Mouse (Mus musculus): Measurements from ENCODE around the gene Zfp775. TPM values are rescaled to one million over a fixed set of nuclear protein-coding genes. Genes with fewer than 3 reads are reported as not detected.

The Zfp775 gene
- total RNA-seq, 4 experiments from 2014 or later, result 8.8 to 12.1 (median 9.9) TPM

- no peak for DNase-seq (ENCODE audit: low spot score in 2 of 2)
Observed at GRCm38 (mm10) chr6:48669446-48669969, 67.6 kb downstream of the Zfp775 start.

Other genes starting within 250 kb of the Zfp775 start
- gene Krba1, start 206.5 kb upstream of the Zfp775 start, total RNA-seq (2022), result 10 to 100 TPM; 15.6 to 18.6 (median 18.1) TPM
- gene Zfp467, start 156.2 kb upstream of the Zfp775 start, total RNA-seq (2022), result 10 to 100 TPM; 42.9 to 63.5 (median 51.4) TPM
- gene Sspo, start 153.8 kb upstream of the Zfp775 start, total RNA-seq (2022), result 1 to 10 TPM in 1 of 4 experiments, under 1 TPM in 3; 0.24 to 1.1 (median 0.37) TPM
- 10 to 100 TPM; 41.6 to 49.2 (median 43.6) TPM for gene Atp6v0e2, start 64.4 kb upstream of the Zfp775 start, total RNA-seq (2022)
- gene Lrrc61, start 47.3 kb upstream of the Zfp775 start, total RNA-seq (2022), result 10 to 100 TPM; 20.8 to 25.0 (median 22.9) TPM
- 10 to 100 TPM in 2 of 4 experiments, 1 to 10 TPM in 2; 7.5 to 24.6 (median 14.4) TPM for gene Rarres2, start 29.3 kb upstream of the Zfp775 start, total RNA-seq (2022)
- gene Gm45021, start 12.5 kb upstream of the Zfp775 start, total RNA-seq (2022), result not detected
- 10 to 100 TPM; 28.9 to 35.0 (median 33.6) TPM for gene Repin1, start 8.2 kb upstream of the Zfp775 start, total RNA-seq (2022)
- 1 to 10 TPM in 2 of 4 experiments, not detected in 2; 4.4 to 9.4 TPM for gene Gm44965, start 8.1 kb upstream of the Zfp775 start, total RNA-seq (2022)
- gene AI854703, start 24.7 kb downstream of the Zfp775 start, total RNA-seq (2022), result 1 to 10 TPM in 1 of 4 experiments, under 1 TPM in 3; 0.56 to 1.2 (median 0.71) TPM
- 1 to 10 TPM; 1.3 to 2.0 (median 1.5) TPM for gene Gimap8, start 45.2 kb downstream of the Zfp775 start, total RNA-seq (2022)
- gene Gimap9, start 74.1 kb downstream of the Zfp775 start, total RNA-seq (2022), result 1 to 10 TPM in 1 of 4 experiments, under 1 TPM in 3; 0.40 to 1.0 (median 0.62) TPM
- 1 to 10 TPM; 2.5 to 4.5 (median 3.9) TPM for gene Gimap4, start 82.5 kb downstream of the Zfp775 start, total RNA-seq (2022)
- gene Gimap6, start 106.2 kb downstream of the Zfp775 start, total RNA-seq (2022), result 1 to 10 TPM; 8.4 to 9.9 (median 9.1) TPM
- 1 to 10 TPM in 3 of 4 experiments, not detected in 1; 1.2 to 2.4 (median 1.4) TPM for gene Gm28053, start 116.5 kb downstream of the Zfp775 start, total RNA-seq (2022)
- gene Gimap7, start 116.6 kb downstream of the Zfp775 start, total RNA-seq (2022), result not detected
- gene Gimap1, start 137.0 kb downstream of the Zfp775 start, total RNA-seq (2022), result 1 to 10 TPM; 1.5 to 3.1 (median 2.2) TPM
- gene Gimap5, start 144.1 kb downstream of the Zfp775 start, total RNA-seq (2022), result 1 to 10 TPM in 3 of 4 experiments, under 1 TPM in 1; 0.82 to 1.5 (median 1.2) TPM
- not detected for gene Gimap3, start 168.8 kb downstream of the Zfp775 start, total RNA-seq (2022)
- gene Tmem176a, start 238.9 kb downstream of the Zfp775 start, total RNA-seq (2022), result 1 to 10 TPM; 1.3 to 4.8 (median 2.7) TPM
- gene Tmem176b, start 239.4 kb downstream of the Zfp775 start, total RNA-seq (2022), result 10 to 100 TPM in 1 of 4 experiments, 1 to 10 TPM in 3; 4.1 to 10.1 (median 7.2) TPM